In the genomic region with DNA sequence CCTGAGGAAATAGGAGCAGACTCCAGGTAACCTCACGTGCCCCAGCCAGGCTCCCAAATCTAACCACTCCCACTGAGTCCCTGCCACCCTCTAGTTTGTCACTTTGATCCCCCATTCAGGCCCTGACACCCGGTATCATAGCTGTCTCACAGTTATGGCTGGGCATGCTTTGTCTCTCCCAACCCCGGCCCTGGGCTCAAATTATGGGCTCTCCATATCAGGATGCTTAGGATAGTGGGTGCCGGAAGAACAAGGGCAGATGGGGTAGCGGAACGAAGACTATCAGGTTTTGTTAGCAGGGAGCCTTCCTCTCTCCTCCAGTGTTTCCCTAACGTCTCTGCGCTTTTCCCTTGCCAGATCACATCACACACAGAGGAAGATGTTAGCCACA, we compare ENCODE assay signal across 8 mouse cellular contexts. TPM values are rescaled to one million over a fixed set of nuclear protein-coding genes. Genes with fewer than 3 reads are reported as not detected.
A peak's percentile ranks its signal among the peaks of the same experiment; 100 is the strongest.
DNase-seq lines count a peak whose midpoint lies in the region; ATAC-seq and TF ChIP-seq lines count a peak whose summit lies in the region.

No protein-coding gene starts in this region.

- H3K36me3 ChIP-seq in CH12.LX (replicated peaks in 1 of 2; ENCODE audit: control insufficient read depth in 1 of 2, insufficient read depth in 1 of 2, low read length in 1 of 2): no peaks in the 10 kb centered on the region
- no peaks in the 10 kb centered on the region for H3K36me3 ChIP-seq in hindbrain, embryonic 10.5 days
- no peaks in the 10 kb centered on the region for H3K36me3 ChIP-seq in liver, embryonic 16.5 days (ENCODE audit: control insufficient read depth, insufficient read depth)

- H3K4me3 ChIP-seq in gastrocnemius, adult 2 months: peak overlapping the region; percentile 80
- peak overlapping the region in 1 of 3 experiments; percentile 61 for H3K4me3 ChIP-seq in CH12.LX (replicated peaks in 1 of 3; ENCODE audit: low read depth in 2 of 3, low read length in 2 of 3, poor library complexity in 1 of 3)
- H3K4me3 ChIP-seq in hindbrain, embryonic 10.5 days: peak overlapping the region; percentile 72
- H3K4me3 ChIP-seq in liver, embryonic 16.5 days (ENCODE audit: low read depth, low read length): peak overlapping the region; percentile 55

- no peak for TF ChIP-seq EP300 in CH12.LX (IDR thresholded peaks at IDR 0.05; ENCODE audit: low read length)

- 23% methylated on average over 8 of the region's 8 CpGs for WGBS in hindbrain, embryonic 10.5 days
- WGBS in liver, embryonic 16.5 days (ENCODE audit: insufficient replicate concordance): 39% methylated on average over 8 of the region's 8 CpGs

- H3K4me2 ChIP-seq in CH12.LX (ENCODE audit: insufficient read depth, low read depth, poor library complexity, severe bottlenecking): peak overlapping the region; percentile 65
- peak overlapping the region; percentile 58; the same call in 1 of the 2 replicates for H3K4me2 ChIP-seq in liver, embryonic 16.5 days (ENCODE audit: low read depth, low read length)

- ATAC-seq in liver, embryonic 16.5 days (ENCODE audit: low read depth): no peak

- DNase-seq in gastrocnemius, adult 2 months: no peak
- DNase-seq in gastrocnemius, adult 8-10 months (ENCODE audit: low spot score in 2 of 2): no peak
- no peak for DNase-seq in CH12.LX (ENCODE audit: extremely low read depth)
- no peak for DNase-seq in hindbrain, embryonic 10.5 days (ENCODE audit: low spot score)
- no peak for DNase-seq in layer of hippocampus, adult 9-10 months (ENCODE audit: low spot score)
- DNase-seq in spleen, postnatal 10 days (ENCODE audit: low spot score in 2 of 2): no peak
- no peak for DNase-seq in right cerebral cortex, postnatal 14 days

- no peaks in the 10 kb centered on the region for H3K9me3 ChIP-seq in CH12.LX (replicated peaks; ENCODE audit: low read length)
- H3K9me3 ChIP-seq in hindbrain, embryonic 10.5 days: no peaks in the 10 kb centered on the region
- no peaks in the 10 kb centered on the region for H3K9me3 ChIP-seq in liver, embryonic 16.5 days (replicated peaks; ENCODE audit: control insufficient read depth, low read length)

- no peaks in the 10 kb centered on the region for H3K79me2 ChIP-seq in CH12.LX (replicated peaks; ENCODE audit: control insufficient read depth, extremely low read depth, insufficient read depth, poor library complexity, severe bottlenecking)

- H3K4me1 ChIP-seq in CH12.LX (ENCODE audit: control insufficient read depth in 1 of 2, insufficient read depth in 2 of 2): peaks cover 3 to 12% of the 10 kb centered on the region in 2 experiments; a peak in 3 of 4 replicates
- peaks cover 53% of the 10 kb centered on the region for H3K4me1 ChIP-seq in hindbrain, embryonic 10.5 days (replicated peaks)
- H3K4me1 ChIP-seq in liver, embryonic 16.5 days (ENCODE audit: control insufficient read depth, low read depth, low read length): no peaks in the 10 kb centered on the region; the same call in 1 of the 2 replicates

- H3K27ac ChIP-seq in gastrocnemius, adult 2 months: no peak overlapping the region; the same call in 1 of the 2 replicates
- H3K27ac ChIP-seq in CH12.LX (ENCODE audit: insufficient read depth, low read depth): no peak overlapping the region; the same call in 1 of the 2 replicates
- peak overlapping the region; percentile 83 for H3K27ac ChIP-seq in hindbrain, embryonic 10.5 days
- no peak overlapping the region for H3K27ac ChIP-seq in liver, embryonic 16.5 days (ENCODE audit: low read length)

- H3K27me3 ChIP-seq in CH12.LX (replicated peaks): no peaks in the 10 kb centered on the region
- H3K27me3 ChIP-seq in hindbrain, embryonic 10.5 days (ENCODE audit: insufficient read depth, poor library complexity, severe bottlenecking): peaks cover 12% of the 10 kb centered on the region
- H3K27me3 ChIP-seq in liver, embryonic 16.5 days (ENCODE audit: control insufficient read depth, insufficient read depth, low read depth, low read length): no peaks in the 10 kb centered on the region

- in situ Hi-C loops in CH12.LX (cut with MboI; ENCODE audit: low pct_ligation_motif_present, low pct_unique_long_range_greater_than_20kb, low sequenced_read_pairs): no loop called here

- intact Hi-C loops in gastrocnemius, adult 2 months (cut with DNase I): no loop called here

- no peak for TF ChIP-seq RAD21 in CH12.LX (IDR thresholded peaks at IDR 0.05; ENCODE audit: low read depth, low read length)

- dilution Hi-C loops in CH12.LX (cut with MboI; ENCODE audit: extremely low pct_ligation_motif_present, extremely low pct_unique_long_range_greater_than_20kb, low sequenced_read_pairs): no loop called here

- no peak overlapping the region for H3K9ac ChIP-seq in CH12.LX (ENCODE audit: insufficient read depth, low read depth)
- no peak overlapping the region for H3K9ac ChIP-seq in liver, embryonic 16.5 days (ENCODE audit: low read depth, low read length)

- no peak for TF ChIP-seq POLR2A in CH12.LX (IDR thresholded peaks at IDR 0.05; ENCODE audit: low read depth, low read length)

- TF ChIP-seq CTCF in gastrocnemius, adult 2 months (IDR thresholded peaks at IDR 0.05): no peak
- TF ChIP-seq CTCF in CH12.LX (conservative IDR thresholded peaks at IDR 0.05 in 1 of 2, IDR thresholded peaks at IDR 0.05 in 1 of 2; ENCODE audit: low read depth in 2 of 2, low read length in 2 of 2): no peak

TF ChIP-seq in CH12.LX, 34 proteins besides CTCF, POLR2A, EP300 and RAD21:
- TF ChIP-seq TCF12 (IDR thresholded peaks at IDR 0.05; ENCODE audit: low read depth, low read length) (no peak), MEF2A (IDR thresholded peaks at IDR 0.05; ENCODE audit: borderline replicate concordance, low read depth, low read length) (no peak), USF2 (conservative IDR thresholded peaks at IDR 0.05; ENCODE audit: low read depth, low read length) (no peak), CHD2 (IDR thresholded peaks at IDR 0.05; ENCODE audit: low read length) (no peak), CHD1 (IDR thresholded peaks at IDR 0.05; ENCODE audit: low read depth, low read length) (no peak), NELFE (IDR thresholded peaks at IDR 0.05; ENCODE audit: low read depth, low read length) (no peak), ZMIZ1 (IDR thresholded peaks at IDR 0.05; ENCODE audit: low read depth, low read length) (no peak), ZKSCAN1 (IDR thresholded peaks at IDR 0.05; ENCODE audit: borderline replicate concordance, low read depth, low read length) (no peak), MAFK (IDR thresholded peaks at IDR 0.05; ENCODE audit: insufficient replicate concordance, low read length) (no peak), NRF1 (IDR thresholded peaks at IDR 0.05; ENCODE audit: low read depth, low read length) (no peak)
TF ChIP-seq in CH12.LX: peak in this region for 0.

RNA-seq across cellular contexts. Expression of a gene that starts 8.2 kb away (rescaled TPM):
- total RNA-seq in gastrocnemius, adult 2 months (2021): 10 to 100 TPM in 1 of 2 experiments, 1 to 10 TPM in 1; 2.8 to 11.1 TPM
- total RNA-seq in gastrocnemius, adult 8-10 months (2022): 1 to 10 TPM; 4.0 to 8.4 (median 7.3) TPM
- total RNA-seq in CH12.LX (2012; rRNA removed) (1.8 and 4.4 TPM in 2 replicates), CH12.LX (2014; rRNA removed) (5.5 and 6.5 TPM in 2 replicates)
- 4.6 and 5.1 TPM in 2 replicates for polyA plus RNA-seq in CH12.LX (2012; ENCODE audit: insufficient read length, low read depth)
- 35.4 and 56.4 TPM in 2 replicates for polyA plus RNA-seq in hindbrain, embryonic 10.5 days (2016; fragmentation: Nextera tagmentation; extraction: Ambion mirVana)
- polyA plus RNA-seq in liver, embryonic 16.5 days (2015; fragmentation: Nextera tagmentation; extraction: Ambion mirVana): 4.7 and 5.1 TPM in 2 replicates
